Comparison of ENCODE assay signal across 8 mouse cellular contexts in the genomic region with DNA sequence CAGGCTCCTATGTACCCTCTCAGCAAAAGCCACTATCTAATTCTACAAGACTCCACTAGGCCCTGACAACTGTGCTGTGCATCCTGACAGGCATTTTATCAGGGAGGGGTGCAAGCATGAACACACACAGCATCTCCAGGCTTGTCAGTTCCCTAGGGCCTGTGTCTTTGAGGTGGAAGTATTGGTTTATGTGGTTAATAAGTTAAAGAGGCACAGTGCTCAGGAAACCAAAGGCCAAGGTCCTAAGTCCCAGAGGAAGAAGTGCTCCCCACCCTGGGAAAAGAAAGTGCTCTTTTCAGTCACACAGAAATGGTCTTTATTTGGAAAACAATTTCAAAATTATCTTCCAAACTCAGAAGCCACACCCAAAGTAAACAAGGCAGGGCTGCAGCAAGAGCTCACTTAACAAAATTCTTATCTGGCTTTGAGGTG. TPM values are rescaled to one million over a fixed set of nuclear protein-coding genes. Genes with fewer than 3 reads are reported as not detected.
DNase-seq lines count a peak whose midpoint lies in the region; ATAC-seq and TF ChIP-seq lines count a peak whose summit lies in the region.

No protein-coding gene starts in this region.

- peaks cover 10% of the 10 kb centered on the region; the same call in 1 of the 2 replicates for H3K4me1 ChIP-seq in heart, embryonic 11.5 days (ENCODE audit: control insufficient read depth, insufficient read depth, low read length)
- 0 out of 2 replicates have a peak, but pooled peaks cover 8% of the 10 kb centered on the region for H3K4me1 ChIP-seq in kidney, postnatal 0 days (replicated peaks; ENCODE audit: insufficient read depth, low read length)

- no peak for DNase-seq in heart, adult 9 months (ENCODE audit: low spot score in 2 of 2)
- no peak for DNase-seq in kidney, postnatal 0 days (ENCODE audit: low spot score)
- DNase-seq in left cerebral cortex, postnatal 4 days = no peak
- no peak for DNase-seq in urinary bladder, postnatal 25 days (ENCODE audit: low spot score)

- TF ChIP-seq POLR2A in myocyte (IDR thresholded peaks at IDR 0.05; ENCODE audit: insufficient read length, low read depth) = no peak

- H3K9ac ChIP-seq in heart, embryonic 11.5 days (ENCODE audit: low read depth, low read length) = peak overlapping the region; percentile 50; the same call in 1 of the 2 replicates
- no peak overlapping the region for H3K9ac ChIP-seq in kidney, postnatal 0 days (ENCODE audit: low read depth, low read length)

- intact Hi-C loops in left cerebral cortex, postnatal 4 days (cut with DNase I) = no loop called here

- peaks cover 7% of the 10 kb centered on the region for H3K79me2 ChIP-seq in myocyte (ENCODE audit: control insufficient read depth, insufficient read depth)

- peak overlapping the region; percentile 99 for H3K27ac ChIP-seq in heart, embryonic 11.5 days (ENCODE audit: low read depth, low read length)
- H3K27ac ChIP-seq in kidney, postnatal 0 days = peak overlapping the region; percentile 85

- peaks cover 7% of the 10 kb centered on the region; the same call in 1 of the 2 replicates for H3K27me3 ChIP-seq in heart, embryonic 11.5 days (ENCODE audit: control insufficient read depth, insufficient read depth, low read length)
- no peaks in the 10 kb centered on the region for H3K27me3 ChIP-seq in kidney, postnatal 0 days (ENCODE audit: insufficient read depth, low read length)
- H3K27me3 ChIP-seq in myocyte (ENCODE audit: control insufficient read depth, insufficient read depth, insufficient read length) = no peaks in the 10 kb centered on the region

- H3ac ChIP-seq in myocyte (ENCODE audit: control insufficient read depth, insufficient read length) = no peak overlapping the region

- TF ChIP-seq CTCF in kidney, postnatal 0 days (IDR thresholded peaks at IDR 0.05; ENCODE audit: low read depth) = no peak

- H3K4me3 ChIP-seq in heart, embryonic 11.5 days (ENCODE audit: low read depth, low read length) = peak overlapping the region; percentile 57
- peak overlapping the region; percentile 68 for H3K4me3 ChIP-seq in kidney, postnatal 0 days (replicated peaks; ENCODE audit: low read depth, low read length)
- peak overlapping the region; percentile 96 for H3K4me3 ChIP-seq in myocyte

- no peak for ATAC-seq in heart, embryonic 11.5 days (replicated peaks; ENCODE audit: insufficient number of reproducible peaks, low FRiP score, low TSS enrichment)
- ATAC-seq in erythroblast, adult 5-6 weeks (replicated peaks; ENCODE audit: low FRiP score, poor library complexity, severe bottlenecking) = peak; percentile 36
- ATAC-seq in kidney, postnatal 0 days (replicated peaks; ENCODE audit: low FRiP score, low read depth) = no peak
- ATAC-seq in frontal cortex, adult (ENCODE audit: low TSS enrichment) = no peak

- peak overlapping the region; percentile 85 for H3K4me2 ChIP-seq in heart, embryonic 11.5 days
- peak overlapping the region; percentile 81 for H3K4me2 ChIP-seq in kidney, postnatal 0 days (ENCODE audit: low read length)
- peak overlapping the region; percentile 92 for H3K4me2 ChIP-seq in myocyte (ENCODE audit: low read depth)

- H3K9me3 ChIP-seq in heart, embryonic 11.5 days (replicated peaks; ENCODE audit: control insufficient read depth, low read length) = no peaks in the 10 kb centered on the region
- no peaks in the 10 kb centered on the region for H3K9me3 ChIP-seq in kidney, postnatal 0 days (replicated peaks; ENCODE audit: low read length)

- H3K36me3 ChIP-seq in heart, embryonic 11.5 days (ENCODE audit: control insufficient read depth, insufficient read depth, low read length) = 0 out of 2 replicates have a peak, but pooled peaks cover 2% of the 10 kb centered on the region
- 0 out of 2 replicates have a peak, but pooled peaks cover 2% of the 10 kb centered on the region for H3K36me3 ChIP-seq in kidney, postnatal 0 days (ENCODE audit: insufficient read depth, low read length)
- H3K36me3 ChIP-seq in myocyte (ENCODE audit: control insufficient read depth, insufficient read depth) = no peaks in the 10 kb centered on the region

TF ChIP-seq in myocyte, 11 proteins besides CTCF, POLR2A, EP300 and RAD21:
- TF ChIP-seq REST (IDR thresholded peaks at IDR 0.05; ENCODE audit: insufficient read depth, insufficient read length) (no peak), POLR2AphosphoS2 (IDR thresholded peaks at IDR 0.05; ENCODE audit: insufficient read length, low read depth) (no peak), E2F4 (IDR thresholded peaks at IDR 0.05; ENCODE audit: insufficient read depth) (no peak), CEBPB (IDR thresholded peaks at IDR 0.05; ENCODE audit: insufficient read depth, poor library complexity, severe bottlenecking) (no peak), SRF (IDR thresholded peaks at IDR 0.05; ENCODE audit: control insufficient read depth, insufficient read length, low read depth) (no peak), TCF3 (IDR thresholded peaks at IDR 0.05; ENCODE audit: insufficient read length, low read depth) (no peak), TCF12 (IDR thresholded peaks at IDR 0.05; ENCODE audit: insufficient read depth, poor library complexity, severe bottlenecking) (no peak)

RNA-seq across cellular contexts. Expression of a gene that starts 1.5 kb away (rescaled TPM):
- polyA plus RNA-seq in heart, embryonic 11.5 days (2014; fragmentation: Nextera tagmentation; extraction: Ambion mirVana) = 38.0 and 39.5 TPM in 2 replicates
- 58.0 and 66.9 TPM in 2 replicates for total RNA-seq in erythroblast, adult 5-6 weeks (2015; ENCODE audit: low replicate concordance)
- total RNA-seq in erythroblast, adult 5-6 weeks (2017; ENCODE audit: low replicate concordance) = 71.4 and 87.7 TPM in 2 replicates
- 88.0 and 90.7 TPM in 2 replicates for polyA plus RNA-seq in kidney, postnatal 0 days (2015; fragmentation: Nextera tagmentation; extraction: Ambion mirVana)
- 9.5 TPM for polyA plus RNA-seq in myocyte (2012; fragmentation: generic; extraction: Trizol)
- total RNA-seq in left cerebral cortex, postnatal 4 days (2021) = 10 to 100 TPM; 13.1 to 13.8 TPM

RNA-seq across cellular contexts. Expression of a gene that starts 8.7 kb away (rescaled TPM):
- 42.6 and 48.8 TPM in 2 replicates for polyA plus RNA-seq in heart, embryonic 11.5 days (2014; fragmentation: Nextera tagmentation; extraction: Ambion mirVana)
- 191 and 222 TPM in 2 replicates for total RNA-seq in erythroblast, adult 5-6 weeks (2015; ENCODE audit: low replicate concordance)
- total RNA-seq in erythroblast, adult 5-6 weeks (2017; ENCODE audit: low replicate concordance) = 223 and 230 TPM in 2 replicates
- polyA plus RNA-seq in kidney, postnatal 0 days (2015; fragmentation: Nextera tagmentation; extraction: Ambion mirVana) = 99.7 and 101 TPM in 2 replicates
- polyA plus RNA-seq in myocyte (2012; fragmentation: generic; extraction: Trizol) = 58.3 TPM
- 10 to 100 TPM; 48.0 to 50.0 TPM for total RNA-seq in left cerebral cortex, postnatal 4 days (2021)

RNA-seq across cellular contexts. Expression of a gene that starts 17.2 kb away (rescaled TPM):
- polyA plus RNA-seq in heart, embryonic 11.5 days (2014; fragmentation: Nextera tagmentation; extraction: Ambion mirVana) = 0.14 TPM in 1 of 2 replicates, not detected in the other
- not detected in 2 replicates for total RNA-seq in erythroblast, adult 5-6 weeks (2015; ENCODE audit: low replicate concordance)
- total RNA-seq in erythroblast, adult 5-6 weeks (2017; ENCODE audit: low replicate concordance) = 0.17 TPM in 1 of 2 replicates, not detected in the other
- 6.8 and 8.2 TPM in 2 replicates for polyA plus RNA-seq in kidney, postnatal 0 days (2015; fragmentation: Nextera tagmentation; extraction: Ambion mirVana)
- polyA plus RNA-seq in myocyte (2012; fragmentation: generic; extraction: Trizol) = not detected
- under 1 TPM in 1 of 2 experiments, not detected in 1; 0.22 TPM for total RNA-seq in left cerebral cortex, postnatal 4 days (2021)

RNA-seq across cellular contexts. Expression of a gene that starts 37.5 kb away (rescaled TPM):
- 42.3 and 43.3 TPM in 2 replicates for polyA plus RNA-seq in heart, embryonic 11.5 days (2014; fragmentation: Nextera tagmentation; extraction: Ambion mirVana)
- 25.4 and 31.6 TPM in 2 replicates for total RNA-seq in erythroblast, adult 5-6 weeks (2015; ENCODE audit: low replicate concordance)
- total RNA-seq in erythroblast, adult 5-6 weeks (2017; ENCODE audit: low replicate concordance) = 10.6 and 11.4 TPM in 2 replicates
- 55.9 and 57.5 TPM in 2 replicates for polyA plus RNA-seq in kidney, postnatal 0 days (2015; fragmentation: Nextera tagmentation; extraction: Ambion mirVana)
- 38.5 TPM for polyA plus RNA-seq in myocyte (2012; fragmentation: generic; extraction: Trizol)
- 10 to 100 TPM; 35.9 to 39.3 TPM for total RNA-seq in left cerebral cortex, postnatal 4 days (2021)

RNA-seq across cellular contexts. Expression of a gene that starts 37.8 kb away (rescaled TPM):
- 25.2 and 26.5 TPM in 2 replicates for polyA plus RNA-seq in heart, embryonic 11.5 days (2014; fragmentation: Nextera tagmentation; extraction: Ambion mirVana)
- 20.4 and 49.3 TPM in 2 replicates for total RNA-seq in erythroblast, adult 5-6 weeks (2015; ENCODE audit: low replicate concordance)
- 28.2 and 35.1 TPM in 2 replicates for total RNA-seq in erythroblast, adult 5-6 weeks (2017; ENCODE audit: low replicate concordance)
- polyA plus RNA-seq in kidney, postnatal 0 days (2015; fragmentation: Nextera tagmentation; extraction: Ambion mirVana) = 53.4 and 55.9 TPM in 2 replicates
- 46.6 TPM for polyA plus RNA-seq in myocyte (2012; fragmentation: generic; extraction: Trizol)
- 10 to 100 TPM; 43.6 to 46.0 TPM for total RNA-seq in left cerebral cortex, postnatal 4 days (2021)
